Comparison of ENCODE assay signal across 14 mouse cellular contexts in genomic region chr2:48186161-48186560, GRCm38 (mm10).
"Had no signal": no experiment of that assay in that cellular context is flagged by ENCODE, and none has a peak within 500 bp of the region (broad histone marks: within the 10 kb centered on the region; RNA-seq: fewer than 3 reads in every experiment).

No protein-coding gene starts in this region.

- H3K9ac ChIP-seq: lung, embryonic 15.5 days; midbrain, embryonic 13.5 days; midbrain, embryonic 15.5 days; neural tube, embryonic 12.5 days; stomach, embryonic 15.5 days had no signal

- H3K4me1 ChIP-seq: lung, embryonic 15.5 days; megakaryocyte, embryonic 14.5 days; midbrain, embryonic 13.5 days; midbrain, embryonic 15.5 days; neural tube, embryonic 12.5 days; stomach, embryonic 15.5 days had no signal

- DNase-seq: lung, adult 2 months; thymus, adult 2 months; thymus, postnatal 25 days; thymus, postnatal 4 days had no signal

- H3K27me3 ChIP-seq: lung, embryonic 15.5 days; megakaryocyte, embryonic 14.5 days; midbrain, embryonic 13.5 days; midbrain, embryonic 15.5 days; neural tube, embryonic 12.5 days; stomach, embryonic 15.5 days had no signal

- H3K4me2 ChIP-seq: lung, embryonic 15.5 days; midbrain, embryonic 11.5 days; midbrain, embryonic 13.5 days; midbrain, embryonic 15.5 days; neural tube, embryonic 12.5 days; stomach, embryonic 15.5 days had no signal

- H3K36me3 ChIP-seq: lung, embryonic 15.5 days; midbrain, embryonic 13.5 days; midbrain, embryonic 15.5 days; neural tube, embryonic 12.5 days; stomach, embryonic 15.5 days had no signal

- H3K4me3 ChIP-seq: lung, embryonic 15.5 days; megakaryocyte, embryonic 14.5 days; midbrain, embryonic 13.5 days; midbrain, embryonic 15.5 days; neural tube, embryonic 12.5 days; stomach, embryonic 15.5 days had no signal

- H3K9me3 ChIP-seq: lung, embryonic 15.5 days; megakaryocyte, embryonic 14.5 days; midbrain, embryonic 13.5 days; midbrain, embryonic 15.5 days; neural tube, embryonic 12.5 days; stomach, embryonic 15.5 days had no signal

- H3K27ac ChIP-seq: lung, embryonic 15.5 days; macrophage; midbrain, embryonic 13.5 days; midbrain, embryonic 15.5 days; neural tube, embryonic 12.5 days; stomach, embryonic 15.5 days; stomach, postnatal 0 days had no signal

- ATAC-seq: lung, postnatal 0 days; midbrain, embryonic 13.5 days had no signal
